Mouse (Mus musculus): ENCODE measurements around the gene Npw. TPM values are rescaled to one million over a fixed set of nuclear protein-coding genes. Genes with fewer than 3 reads are reported as not detected.

The Npw gene
- polyA plus RNA-seq, 1 experiment: 0.35 TPM

DNA sequence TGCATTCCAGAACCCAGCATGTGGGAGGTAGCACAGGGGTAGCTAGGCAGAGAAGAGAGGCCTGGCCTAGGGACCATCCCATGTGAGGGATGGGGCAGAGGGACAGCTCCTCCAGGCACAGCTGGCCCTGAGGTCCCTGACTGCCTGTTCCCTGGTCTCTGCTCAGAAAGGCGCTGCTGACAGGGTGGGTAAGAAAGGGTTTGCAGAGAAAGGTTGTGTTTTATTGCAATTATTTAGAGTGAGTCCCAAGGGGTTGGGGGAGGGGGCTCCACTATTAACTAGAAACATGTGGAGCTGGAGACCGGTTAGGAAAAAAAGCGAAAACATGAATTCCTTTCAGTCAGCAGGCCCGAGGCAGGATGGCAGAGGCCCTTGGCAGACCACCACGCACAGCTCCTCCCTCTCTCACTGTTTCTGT is 18.7 kb downstream of the Npw start:
- no peak overlapping the region for H3K27ac ChIP-seq (ENCODE audit: control insufficient read depth, insufficient read depth, low read length)
- H3K4me1 ChIP-seq (replicated peaks; ENCODE audit: control insufficient read depth, insufficient read depth, low read length): no peaks in the 10 kb centered on the region
- DNase-seq: no peak
- TF ChIP-seq POLR2A (IDR thresholded peaks at IDR 0.05; ENCODE audit: control insufficient read depth, extremely low read depth, insufficient read depth, low read length, poor library complexity): no peak
- TF ChIP-seq CTCF (IDR thresholded peaks at IDR 0.05; ENCODE audit: borderline replicate concordance, control insufficient read depth, extremely low read depth, insufficient read depth, low read length, poor library complexity): no peak
- no peaks in the 10 kb centered on the region for H3K36me3 ChIP-seq (ENCODE audit: control insufficient read depth, insufficient read depth, low read length)
- no peak overlapping the region for H3K4me3 ChIP-seq (ENCODE audit: control insufficient read depth, insufficient read depth, low read length)
- 100% methylated on average over 5 of the region's 5 CpGs for WGBS
- H3K27me3 ChIP-seq (ENCODE audit: control insufficient read depth, insufficient read depth, low read length): no peaks in the 10 kb centered on the region

- TF ChIP-seq CTCF (IDR thresholded peaks at IDR 0.05; ENCODE audit: borderline replicate concordance, control insufficient read depth, extremely low read depth, insufficient read depth, low read length, poor library complexity) (no peak), POLR2A (IDR thresholded peaks at IDR 0.05; ENCODE audit: control insufficient read depth, extremely low read depth, insufficient read depth, low read length, poor library complexity) (no peak)
- H3K36me3 ChIP-seq (ENCODE audit: control insufficient read depth, insufficient read depth, low read length): no peaks in the 10 kb centered on the region
- no peaks in the 10 kb centered on the region for H3K27me3 ChIP-seq (ENCODE audit: control insufficient read depth, insufficient read depth, low read length)
- H3K4me3 ChIP-seq (ENCODE audit: control insufficient read depth, insufficient read depth, low read length): no peak overlapping the region
- no peak overlapping the region for H3K27ac ChIP-seq (ENCODE audit: control insufficient read depth, insufficient read depth, low read length)
- no peaks in the 10 kb centered on the region for H3K4me1 ChIP-seq (replicated peaks; ENCODE audit: control insufficient read depth, insufficient read depth, low read length)
- DNase-seq: no peak
- 92% methylated on average over 9 of the region's 9 CpGs for WGBS
These were observed 19.4 kb downstream of the Npw start for GRCm38 (mm10) chr17:24638840-24639239.

DNA sequence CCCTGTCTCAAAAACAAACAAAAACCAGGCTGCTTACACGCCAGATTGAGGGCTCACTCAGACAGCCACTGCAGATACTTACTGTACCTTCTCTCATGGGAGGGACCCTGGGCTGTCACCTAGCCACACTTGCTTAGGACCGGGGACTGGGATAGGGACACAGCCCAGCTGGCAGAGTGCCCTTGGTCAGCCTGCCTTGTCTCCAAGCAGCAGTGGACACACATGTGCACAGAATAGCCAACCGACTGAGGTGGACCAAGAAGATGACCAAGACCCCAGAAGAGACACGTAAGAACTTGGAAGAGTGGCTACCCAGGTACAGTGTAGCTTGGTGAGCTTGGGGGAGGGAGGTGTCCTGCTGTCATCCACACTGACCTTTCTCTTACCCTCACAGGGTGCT is 20.0 kb downstream of the Npw start:
- WGBS: 93% methylated on average over 4 of the region's 4 CpGs
- DNase-seq: no peak
- Histone ChIP-seq H3K4me3 (ENCODE audit: control insufficient read depth, insufficient read depth, low read length) (no peak overlapping the region), H3K36me3 (ENCODE audit: control insufficient read depth, insufficient read depth, low read length) (no peaks in the 10 kb centered on the region), H3K27me3 (ENCODE audit: control insufficient read depth, insufficient read depth, low read length) (no peaks in the 10 kb centered on the region), H3K27ac (ENCODE audit: control insufficient read depth, insufficient read depth, low read length) (no peak overlapping the region), H3K4me1 (replicated peaks; ENCODE audit: control insufficient read depth, insufficient read depth, low read length) (peaks cover 2% of the 10 kb centered on the region; the same call in 1 of the 2 replicates)
- TF ChIP-seq CTCF (IDR thresholded peaks at IDR 0.05; ENCODE audit: borderline replicate concordance, control insufficient read depth, extremely low read depth, insufficient read depth, low read length, poor library complexity) (no peak), POLR2A (IDR thresholded peaks at IDR 0.05; ENCODE audit: control insufficient read depth, extremely low read depth, insufficient read depth, low read length, poor library complexity) (no peak)

GRCm38 (mm10) chr17:24636781-24637481 is 21.3 kb downstream of the Npw start:
- TF ChIP-seq POLR2A (IDR thresholded peaks at IDR 0.05; ENCODE audit: control insufficient read depth, extremely low read depth, insufficient read depth, low read length, poor library complexity): no peak
- no peak for TF ChIP-seq CTCF (IDR thresholded peaks at IDR 0.05; ENCODE audit: borderline replicate concordance, control insufficient read depth, extremely low read depth, insufficient read depth, low read length, poor library complexity)
- H3K27me3 ChIP-seq (ENCODE audit: control insufficient read depth, insufficient read depth, low read length): no peaks in the 10 kb centered on the region
- no peak overlapping the region for H3K27ac ChIP-seq (ENCODE audit: control insufficient read depth, insufficient read depth, low read length)
- no peak overlapping the region for H3K4me3 ChIP-seq (ENCODE audit: control insufficient read depth, insufficient read depth, low read length)
- no peaks in the 10 kb centered on the region for H3K36me3 ChIP-seq (ENCODE audit: control insufficient read depth, insufficient read depth, low read length)
- no peak for DNase-seq
- peaks cover 9% of the 10 kb centered on the region for H3K4me1 ChIP-seq (replicated peaks; ENCODE audit: control insufficient read depth, insufficient read depth, low read length)
- 89% methylated on average over 5 of the region's 5 CpGs for WGBS

- DNase-seq: no peak
- no peak for TF ChIP-seq CTCF (IDR thresholded peaks at IDR 0.05; ENCODE audit: borderline replicate concordance, control insufficient read depth, extremely low read depth, insufficient read depth, low read length, poor library complexity)
- no peak for TF ChIP-seq POLR2A (IDR thresholded peaks at IDR 0.05; ENCODE audit: control insufficient read depth, extremely low read depth, insufficient read depth, low read length, poor library complexity)
- no peak overlapping the region for H3K27ac ChIP-seq (ENCODE audit: control insufficient read depth, insufficient read depth, low read length)
- no peak overlapping the region for H3K4me3 ChIP-seq (ENCODE audit: control insufficient read depth, insufficient read depth, low read length)
- peaks cover 12% of the 10 kb centered on the region for H3K4me1 ChIP-seq (replicated peaks; ENCODE audit: control insufficient read depth, insufficient read depth, low read length)
- H3K27me3 ChIP-seq (ENCODE audit: control insufficient read depth, insufficient read depth, low read length): no peaks in the 10 kb centered on the region
- 97% methylated on average over 5 of the region's 5 CpGs for WGBS
- no peaks in the 10 kb centered on the region for H3K36me3 ChIP-seq (ENCODE audit: control insufficient read depth, insufficient read depth, low read length)
These were observed 22.6 kb downstream of the Npw start for GRCm38 (mm10) chr17:24635694-24636093.

- no peak for DNase-seq
- Histone ChIP-seq H3K36me3 (ENCODE audit: control insufficient read depth, insufficient read depth, low read length) (no peaks in the 10 kb centered on the region), H3K4me1 (replicated peaks; ENCODE audit: control insufficient read depth, insufficient read depth, low read length) (peaks cover 12% of the 10 kb centered on the region), H3K27ac (ENCODE audit: control insufficient read depth, insufficient read depth, low read length) (no peak overlapping the region), H3K4me3 (ENCODE audit: control insufficient read depth, insufficient read depth, low read length) (no peak overlapping the region), H3K27me3 (ENCODE audit: control insufficient read depth, insufficient read depth, low read length) (no peaks in the 10 kb centered on the region)
- WGBS: 70% methylated on average over 4 of the region's 4 CpGs
- TF ChIP-seq POLR2A (IDR thresholded peaks at IDR 0.05; ENCODE audit: control insufficient read depth, extremely low read depth, insufficient read depth, low read length, poor library complexity) (no peak), CTCF (IDR thresholded peaks at IDR 0.05; ENCODE audit: borderline replicate concordance, control insufficient read depth, extremely low read depth, insufficient read depth, low read length, poor library complexity) (no peak)
These were observed 23.2 kb downstream of the Npw start for GRCm38 (mm10) chr17:24635024-24635423.

Measured in thymus, adult 2 months (tissue).